Mouse (Mus musculus) cerebellum, postnatal 10 days (tissue): ENCODE measurements around the gene Nos1.

Source experiments
- DNase-seq, 2 experiments: peaks; one replicate each; pipeline ENCODE4 v3.0.0; 2021; ENCODE audit warnings: mixed read lengths in 2 of 2

The Nos1 gene

DNA sequence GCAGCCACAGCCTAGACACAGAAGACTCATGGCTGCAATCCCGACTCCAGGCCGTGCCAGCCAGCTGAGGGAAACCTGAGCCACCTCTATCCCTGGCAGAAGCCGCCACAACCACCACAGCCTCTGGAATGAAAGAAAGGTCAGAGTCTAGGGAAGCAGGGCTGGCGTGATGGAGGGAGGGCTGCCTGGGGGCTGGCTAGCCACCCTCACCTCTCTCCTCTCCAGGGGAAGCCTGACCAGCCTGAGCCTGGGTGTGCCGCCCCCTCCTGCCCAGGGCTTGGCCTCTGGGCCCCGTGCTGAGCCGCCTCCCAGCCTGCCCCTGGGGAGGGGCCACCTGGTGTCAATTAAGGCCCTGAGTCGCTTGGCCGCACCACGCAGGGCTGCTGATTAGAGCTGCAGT lies at the start of gene Nos1:
Gene Nos1, plus strand, starts transcription at position 352 of the 400 bp plus-strand sequence.
- DNase-seq = no peak

DNA sequence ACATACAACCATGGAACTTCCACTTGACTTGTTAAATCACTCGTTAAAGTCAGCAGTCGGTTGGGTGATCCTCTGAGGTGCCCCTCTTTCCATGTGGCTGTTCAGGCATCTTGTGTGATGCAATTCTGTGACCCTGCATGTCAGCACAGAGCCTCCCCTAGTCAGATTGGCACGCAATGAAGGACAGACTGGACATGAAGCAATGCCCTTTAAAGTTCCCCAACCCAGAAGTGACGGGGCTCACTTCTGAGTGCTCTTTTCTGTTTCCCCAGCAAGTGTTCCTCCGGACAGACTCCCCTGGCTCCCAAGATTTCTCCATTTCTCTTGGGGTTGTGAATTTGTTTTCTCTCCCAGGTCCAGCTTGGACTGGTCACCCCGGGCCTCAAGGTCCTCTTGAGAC lies 49.5 kb upstream of the Nos1 start:
- no peak for DNase-seq

GRCm38 (mm10) chr5:117744654-117745178 lies 36.1 kb upstream of the Nos1 start:
- DNase-seq = no peak

DNA sequence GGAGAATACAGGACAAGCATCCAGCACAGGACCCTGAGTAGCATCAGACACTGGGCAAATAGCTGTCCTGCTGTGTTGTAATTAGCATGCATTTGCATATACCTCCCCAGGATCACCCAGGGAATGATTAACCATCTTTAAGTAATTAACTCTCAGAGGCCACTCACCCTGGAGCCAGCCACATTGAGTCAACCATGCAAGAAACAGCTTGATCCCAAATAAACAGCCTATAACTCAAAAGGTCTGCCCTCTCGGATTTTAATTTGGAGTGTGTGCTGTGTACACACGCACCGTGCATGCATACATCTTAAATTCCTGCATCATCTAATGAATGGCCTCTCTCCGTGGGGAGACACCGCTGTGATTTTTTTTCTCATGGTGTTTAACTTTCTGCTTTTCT lies 31.5 kb upstream of the Nos1 start:
- no peak for DNase-seq

- peak; percentile 31 to 52 for DNase-seq
Measured at GRCm38 (mm10) chr5:117757696-117758482, 22.9 kb upstream of the Nos1 start.

- peak; percentile 85 to 90 for DNase-seq
Measured at GRCm38 (mm10) chr5:117761181-117761832, 19.5 kb upstream of the Nos1 start.

- peak; percentile 62 to 68 for DNase-seq
Measured at GRCm38 (mm10) chr5:117764496-117764895, 16.3 kb upstream of the Nos1 start.

DNA sequence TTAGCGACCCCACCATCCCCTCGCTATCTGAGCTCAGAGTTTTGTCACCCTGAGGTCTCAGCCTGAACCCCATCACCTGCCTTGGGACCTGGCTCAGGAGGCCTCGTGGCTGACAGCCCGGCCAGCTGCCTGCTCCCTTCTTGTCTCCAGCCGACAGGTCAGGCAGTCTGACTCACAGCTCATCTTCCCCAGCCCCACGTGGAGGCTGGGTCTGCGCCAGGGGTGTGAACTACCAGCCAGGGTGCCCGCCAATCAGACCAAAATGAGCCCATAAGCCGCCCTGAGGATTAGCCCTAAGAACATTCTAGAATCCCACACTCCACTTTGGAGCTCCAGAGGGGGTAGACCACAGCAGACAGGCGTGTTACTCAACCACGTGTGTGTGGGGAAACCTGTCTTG lies 1.7 kb upstream of the Nos1 start:
- DNase-seq = peak; percentile 65 to 71

- no peak for DNase-seq
Measured at GRCm38 (mm10) chr5:117781178-117781577, 346 bp downstream of the Nos1 start.

GRCm38 (mm10) chr5:117790071-117790470 lies 9.2 kb downstream of the Nos1 start:
- no peak for DNase-seq

DNA sequence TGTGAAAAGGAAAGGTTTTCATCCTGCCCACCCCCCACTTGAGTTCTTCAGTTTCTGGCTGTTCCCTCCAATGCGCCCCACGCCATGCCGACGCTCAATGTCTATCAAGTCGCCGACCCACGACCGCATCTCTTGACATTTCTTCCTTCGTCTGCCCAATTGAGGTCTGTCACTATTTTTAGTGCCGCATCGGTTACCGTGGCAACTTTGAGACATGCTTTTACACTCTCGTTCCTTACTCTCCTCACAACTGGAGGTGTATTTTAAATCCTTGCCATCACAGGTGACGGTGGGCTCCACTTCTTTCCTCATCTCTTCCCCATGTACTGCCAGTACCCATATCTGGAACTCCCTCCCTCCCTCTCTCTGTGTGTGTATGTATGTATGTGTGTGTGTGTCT lies 11.0 kb downstream of the Nos1 start:
- DNase-seq = no peak

DNA sequence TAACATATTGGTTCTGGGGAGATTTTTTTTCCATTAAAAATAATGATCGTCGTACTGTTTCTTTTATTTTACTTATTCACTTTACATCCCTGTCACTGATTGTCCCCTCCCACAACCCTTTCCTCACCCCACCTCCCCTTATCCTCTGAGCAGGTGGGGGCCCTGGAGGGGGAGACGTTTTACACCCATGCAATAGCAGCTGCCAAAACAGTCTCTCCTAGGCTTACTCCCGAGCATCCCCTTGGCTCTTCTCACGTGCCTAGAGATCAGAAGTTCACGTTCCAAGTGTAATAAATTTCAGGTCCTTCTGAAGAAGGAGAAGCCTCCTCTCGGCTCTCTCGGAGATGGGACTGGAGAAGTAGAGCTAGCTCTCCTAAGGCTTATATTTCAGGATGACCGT lies 20.0 kb downstream of the Nos1 start:
- DNase-seq = no peak

GRCm38 (mm10) chr5:117802071-117802521 lies 21.3 kb downstream of the Nos1 start:
- DNase-seq = peak; percentile 62 to 63

- no peak for DNase-seq
Measured at GRCm38 (mm10) chr5:117803551-117803950, 22.7 kb downstream of the Nos1 start.

- no peak for DNase-seq
Measured at GRCm38 (mm10) chr5:117810930-117811329, 30.1 kb downstream of the Nos1 start.

DNA sequence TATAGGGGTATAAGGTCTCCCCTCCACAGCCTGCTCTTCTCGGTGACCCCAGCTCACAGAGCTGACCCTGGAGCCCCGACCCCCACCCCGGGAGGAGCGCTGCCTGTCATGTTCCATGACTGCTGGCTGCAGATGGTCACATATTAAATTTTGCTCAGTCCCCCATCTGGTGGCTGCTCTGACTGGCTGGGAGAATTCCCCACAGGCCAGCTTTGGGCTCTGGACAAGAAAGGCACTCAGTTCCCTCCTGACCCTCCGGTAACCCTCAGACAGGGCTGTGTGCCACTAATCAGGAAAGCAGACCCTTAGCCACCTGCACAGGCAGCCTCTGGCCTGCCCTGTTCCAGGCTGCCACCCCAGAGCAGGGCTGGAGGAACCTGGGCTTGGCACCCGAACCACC lies 38.0 kb downstream of the Nos1 start:
- DNase-seq = peak; percentile 78 to 86

GRCm38 (mm10) chr5:117820445-117820844 lies 39.6 kb downstream of the Nos1 start:
- no peak for DNase-seq

DNA sequence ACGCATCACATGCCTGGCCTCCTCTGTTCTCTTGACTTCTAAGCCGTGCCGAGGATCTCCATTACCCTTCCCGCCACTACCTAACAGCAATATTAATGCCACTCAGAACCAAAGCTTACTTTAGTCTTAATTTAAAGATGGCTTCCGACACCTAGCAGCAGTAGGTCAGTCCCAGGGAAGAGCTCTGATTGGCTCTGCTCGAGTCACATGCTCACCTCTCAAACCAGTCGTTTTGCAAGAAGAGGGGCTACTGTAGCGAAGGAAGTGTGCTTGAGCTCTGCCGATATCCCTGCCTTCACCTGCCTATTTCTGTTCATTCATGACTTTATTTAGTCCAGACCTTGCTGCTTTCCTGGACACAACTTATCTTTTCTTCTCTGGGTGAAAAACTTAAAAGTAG lies 43.0 kb downstream of the Nos1 start:
- no peak for DNase-seq

- DNase-seq = no peak
Measured at GRCm38 (mm10) chr5:117824486-117824885, 43.7 kb downstream of the Nos1 start.

DNA sequence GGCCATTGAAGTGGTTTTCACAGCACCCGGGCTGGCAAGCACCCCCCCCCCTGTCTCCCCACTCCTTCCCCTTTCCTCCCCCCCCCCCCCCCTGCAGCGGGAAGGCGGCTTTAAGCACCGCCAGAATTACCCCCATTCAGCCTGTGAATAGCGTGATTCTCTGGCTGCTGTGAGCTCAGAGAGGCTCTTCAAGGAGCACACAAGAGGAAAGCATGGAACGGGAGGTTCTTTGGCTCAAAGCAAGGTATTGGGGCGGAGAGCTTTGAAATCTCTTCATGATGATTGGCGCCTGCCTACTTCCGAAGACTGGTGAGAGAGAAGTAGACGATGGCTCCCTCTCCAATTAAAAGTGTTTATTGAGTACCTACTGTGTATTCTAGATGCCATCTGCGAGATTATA lies 44.5 kb downstream of the Nos1 start:
- DNase-seq = no peak

GRCm38 (mm10) chr5:117827366-117827765 lies 46.5 kb downstream of the Nos1 start:
- no peak for DNase-seq

DNA sequence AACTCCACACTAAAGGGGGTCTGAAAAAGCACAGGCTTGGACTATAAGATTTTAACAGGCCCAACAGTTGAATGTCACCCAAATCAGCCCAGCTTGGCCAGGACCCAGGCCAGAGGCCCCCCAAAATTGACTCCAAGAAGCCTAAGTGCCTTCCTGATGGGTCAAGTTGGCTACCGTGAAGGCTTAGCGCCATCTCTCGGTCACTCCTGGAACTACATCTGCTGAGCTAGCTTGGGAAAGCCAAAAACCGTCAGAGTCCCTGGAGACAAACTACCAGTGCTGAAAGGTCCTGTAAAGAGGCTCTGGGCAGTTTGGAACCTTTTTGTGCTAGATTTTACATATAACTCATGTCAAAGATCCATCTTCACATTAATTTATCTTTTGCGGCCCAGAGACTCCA lies 56.1 kb downstream of the Nos1 start:
- DNase-seq = peak; percentile 91 to 96

DNA sequence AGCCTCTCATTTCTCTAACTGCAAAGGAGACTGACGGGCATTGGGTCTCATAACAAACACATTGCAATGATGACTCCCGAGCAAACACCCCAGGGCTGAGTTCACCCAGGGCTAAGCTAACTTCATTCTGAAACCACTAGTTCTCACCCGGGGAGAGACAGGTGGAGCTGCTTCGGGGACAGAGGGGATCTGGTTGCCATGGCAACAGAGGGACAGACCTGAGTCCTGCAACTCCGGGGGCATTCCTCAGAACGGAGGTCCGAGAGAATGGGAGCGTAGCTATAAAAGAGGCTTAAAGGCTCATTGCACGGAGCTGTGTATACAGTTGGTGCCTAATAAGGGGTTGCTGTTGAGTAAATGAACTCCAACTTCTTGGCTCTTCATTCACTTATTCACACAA lies 56.9 kb downstream of the Nos1 start:
- peak; percentile 41 to 45 for DNase-seq

DNA sequence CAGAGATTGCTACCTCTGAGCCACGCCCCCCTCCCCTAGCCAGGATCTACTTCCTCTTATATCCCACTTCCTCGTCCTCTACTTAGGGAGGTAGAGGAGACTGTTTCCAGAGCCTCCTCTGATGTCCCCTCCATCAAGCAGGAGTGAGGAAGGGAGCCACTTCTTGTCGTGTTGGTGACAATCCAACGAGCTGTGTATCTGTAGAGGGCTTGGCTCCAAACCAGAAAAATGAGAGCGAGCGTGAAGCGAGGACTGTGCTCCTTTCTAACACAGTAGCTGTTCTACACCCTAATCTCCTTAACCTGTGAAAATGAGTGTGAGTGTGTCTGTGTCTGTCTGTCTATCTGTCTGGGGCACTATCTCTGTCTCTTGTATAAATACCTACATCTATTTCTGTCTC lies 58.7 kb downstream of the Nos1 start:
- peak; percentile 66 to 67 for DNase-seq
